Mouse (Mus musculus) stomach, postnatal 0 days (tissue): ENCODE measurements around the gene Dhx29. TPM values are rescaled to one million over a fixed set of nuclear protein-coding genes. Genes with fewer than 3 reads are reported as not detected.
A peak's percentile ranks its signal among the peaks of the same experiment; 100 is the strongest.

ENCODE experiments used
- ATAC-seq: fragments of 200-750 bp; cut with Nextera tagmentation; 2 replicates; pipeline ENCODE4 v1.8.0; 2017; ENCODE audit not compliant: low FRiP score, low TSS enrichment
- DNase-seq: peaks from one replicate; pipeline ENCODE4 v3.0.0-alpha.2; 2016; ENCODE audit warnings: low spot score
- H3K27ac ChIP-seq: fragments of 300-500 bp; sonication (generic); replicated peaks from 2 replicates; pipeline ENCODE4 v1.5.1; 2014; ENCODE audit warnings: mild to moderate bottlenecking, control low read depth
- H3K27me3 ChIP-seq: fragments of 300-500 bp; sonication (generic); 2 replicates; pipeline ENCODE4 v1.6.1; 2014; ENCODE audit warnings: low read length; ENCODE audit not compliant: control insufficient read depth, insufficient read depth
- H3K36me3 ChIP-seq: fragments of 300-500 bp; sonication (generic); 2 replicates; pipeline ENCODE4 v1.6.1; 2014; ENCODE audit warnings: low read length, mixed read lengths; ENCODE audit not compliant: control insufficient read depth, insufficient read depth
- H3K4me1 ChIP-seq: fragments of 300-500 bp; sonication (generic); replicated peaks from 2 replicates; pipeline ENCODE4 v1.6.1; 2014; ENCODE audit warnings: antibody characterized with exemption; ENCODE audit not compliant: control insufficient read depth, insufficient read depth
- H3K4me2 ChIP-seq: fragments of 300-500 bp; sonication (generic); replicated peaks from 2 replicates; pipeline ENCODE4 v1.6.1; 2014; ENCODE audit warnings: low read depth, mild to moderate bottlenecking, control low read depth, moderate library complexity
- H3K4me3 ChIP-seq: fragments of 300-500 bp; sonication (generic); 2 replicates; pipeline ENCODE4 v1.5.1; 2014; ENCODE audit warnings: low read depth, low read length, control low read depth
- H3K9ac ChIP-seq: fragments of 300-500 bp; sonication (generic); 2 replicates; pipeline ENCODE4 v1.6.1; 2014; ENCODE audit warnings: mild to moderate bottlenecking, low read length, control low read depth, mixed read lengths
- H3K9me3 ChIP-seq: fragments of 300-500 bp; sonication (generic); 2 replicates; pipeline ENCODE4 v1.6.1; 2016; ENCODE audit warnings: low read length; ENCODE audit not compliant: control insufficient read depth
- CTCF ChIP-seq: IDR thresholded peaks from 2 replicates; pipeline ENCODE4 v1.5.1; 2016; ENCODE audit warnings: antibody characterized with exemption, low read depth, mild to moderate bottlenecking, moderate library complexity
- EP300 ChIP-seq: optimal IDR thresholded peaks from 2 replicates; pipeline ENCODE3; 2016; ENCODE audit warnings: antibody characterized with exemption
- WGBS: fragments of 180-500 bp; shearing (Covaris S2); extraction: QIAGEN DNeasy Blood & Tissue Kit; methylation state at CpG from one replicate; pipeline ENCODE4 v1.1.7; 2014; 5-methylcytosine and 5-hydroxymethylcytosine counted together
- polyA plus RNA-seq: library from polyadenylated mRNA; unstranded; fragments of >200 nt; fragmentation: Nextera tagmentation; extraction: Ambion mirVana; gene quantifications from 2 replicates; pipeline ENCODE4 v1.2.1, GENCODE M21; 2015

Gene Dhx29
- polyA plus RNA-seq, 1 experiment from 2014 or later, result 13.0 TPM

DNA sequence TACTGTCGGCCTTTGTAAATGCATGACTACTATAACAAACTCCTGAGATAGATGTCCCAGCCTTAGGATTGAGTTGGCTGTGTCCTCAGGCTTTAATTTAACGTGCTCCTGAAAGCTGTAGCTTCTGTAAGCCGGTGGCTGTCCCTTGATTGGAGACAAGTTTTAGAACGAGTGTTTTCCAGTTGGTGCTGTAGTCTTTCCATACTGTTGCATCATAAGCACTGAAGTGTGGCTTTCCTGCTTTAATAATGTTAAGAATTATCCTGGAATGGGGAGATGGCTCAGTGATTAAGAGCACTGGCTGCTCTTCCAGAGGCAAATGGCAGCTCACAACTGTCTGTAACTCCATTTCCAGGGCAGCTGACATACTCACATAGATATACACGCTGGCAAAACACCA is 40.0 kb downstream of the Dhx29 start:
- Histone ChIP-seq H3K36me3 (peaks cover 3% of the 10 kb centered on the region; the same call in 1 of the 2 replicates), H3K9ac (no peak overlapping the region), H3K27me3 (no peaks in the 10 kb centered on the region), H3K4me1 (no peaks in the 10 kb centered on the region), H3K27ac (no peak overlapping the region), H3K4me3 (no peak overlapping the region), H3K9me3 (no peaks in the 10 kb centered on the region), H3K4me2 (no peak overlapping the region)
- no peak for DNase-seq
- no peak for ATAC-seq
- TF ChIP-seq EP300 (no peak), CTCF (no peak)
- 91% methylated on average over 5 of the region's 5 CpGs for WGBS

DNA sequence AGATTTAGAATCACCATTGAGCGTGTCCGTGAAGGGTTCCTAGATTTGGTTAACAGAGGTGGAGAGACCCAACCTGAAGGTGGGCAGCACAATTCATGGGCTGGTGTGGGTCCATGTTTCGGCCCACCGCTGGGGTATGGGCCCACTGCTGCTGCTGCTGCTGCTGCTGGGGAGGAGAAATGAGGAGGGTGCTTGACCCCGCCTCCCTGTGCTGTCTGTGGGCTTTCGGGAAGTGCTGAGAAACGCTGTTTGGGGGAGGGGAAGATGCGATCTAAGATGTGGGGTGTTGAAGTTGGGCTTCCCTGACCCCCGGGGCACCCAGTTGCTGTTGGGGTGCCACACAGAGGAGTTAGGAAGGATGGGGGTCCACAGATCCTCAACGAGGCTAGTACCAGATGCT is 49.5 kb downstream of the Dhx29 start:
- no peak overlapping the region for H3K4me3 ChIP-seq

DNA sequence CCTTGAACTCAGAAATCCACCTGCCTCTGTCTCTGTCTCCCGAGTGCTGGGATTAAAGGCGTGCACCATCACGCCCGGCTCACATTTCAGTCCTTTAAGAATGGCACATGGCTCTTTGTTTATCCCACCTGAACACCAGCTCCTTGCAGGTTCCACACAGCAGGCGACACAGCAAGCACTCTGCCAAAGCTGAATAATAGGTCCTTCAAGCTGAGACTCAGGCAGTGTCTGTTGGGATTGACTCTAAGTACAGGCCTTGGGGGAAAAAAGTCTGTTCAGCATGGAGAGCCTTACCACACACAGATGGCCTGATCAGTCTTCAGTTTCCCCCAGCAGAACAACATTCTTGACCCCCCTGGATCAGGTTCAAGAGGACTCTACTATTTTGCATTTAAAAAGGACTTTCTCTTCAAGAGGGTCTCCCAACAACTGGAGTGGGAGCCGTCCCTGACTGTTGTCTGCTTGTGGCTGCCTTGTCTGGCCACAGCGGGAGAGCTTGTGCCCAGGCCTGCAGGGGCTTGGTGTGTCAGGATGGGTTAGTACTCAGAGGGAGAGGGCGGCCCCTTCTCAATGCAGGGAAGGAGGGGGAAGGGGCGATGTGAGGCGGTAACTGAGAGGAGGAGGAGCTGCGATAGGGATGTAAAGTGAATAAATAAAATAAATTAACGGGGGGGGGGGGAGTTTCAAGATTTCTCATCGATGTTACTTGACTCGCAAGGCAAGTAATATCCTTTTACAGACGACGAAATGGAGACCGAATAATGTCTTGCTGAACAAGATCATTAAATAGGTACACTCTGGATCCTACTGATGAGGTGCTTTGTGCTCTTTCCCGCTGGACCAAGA is 58.6 kb downstream of the Dhx29 start:
- H3K9ac ChIP-seq, result no peak overlapping the region
- H3K4me3 ChIP-seq, result no peak overlapping the region
- TF ChIP-seq CTCF (no peak), EP300 (no peak)
- no peak overlapping the region for H3K4me2 ChIP-seq
- no peak overlapping the region for H3K27ac ChIP-seq
- no peak for ATAC-seq
- peaks cover 8% of the 10 kb centered on the region; the same call in 1 of the 2 replicates for H3K27me3 ChIP-seq
- no peaks in the 10 kb centered on the region for H3K36me3 ChIP-seq
- no peaks in the 10 kb centered on the region for H3K9me3 ChIP-seq
- WGBS, result 18% methylated on average over 18 of the region's 18 CpGs
- no peak for DNase-seq
- H3K4me1 ChIP-seq, result peaks cover 5% of the 10 kb centered on the region; the same call in 1 of the 2 replicates

More for the DNA sequence above, 49.5 kb downstream of the Dhx29 start:
- H3K27ac ChIP-seq, result no peak overlapping the region
- no peak for TF ChIP-seq EP300
- no peak for TF ChIP-seq CTCF
- ATAC-seq (no peak), DNase-seq (no peak)
- no peak overlapping the region for H3K4me2 ChIP-seq
- no peaks in the 10 kb centered on the region for H3K9me3 ChIP-seq
- no peaks in the 10 kb centered on the region for H3K4me1 ChIP-seq
- no peak overlapping the region for H3K9ac ChIP-seq
- WGBS, result 39% methylated on average over 10 of the region's 10 CpGs
- no peaks in the 10 kb centered on the region for H3K27me3 ChIP-seq
- no peaks in the 10 kb centered on the region for H3K36me3 ChIP-seq

GRCm38 (mm10) chr13:112986451-112986950 is 59.2 kb downstream of the Dhx29 start:
- Histone ChIP-seq H3K4me2 (no peak overlapping the region), H3K27ac (no peak overlapping the region), H3K4me1 (peaks cover 5% of the 10 kb centered on the region; the same call in 1 of the 2 replicates), H3K27me3 (peaks cover 8% of the 10 kb centered on the region; the same call in 1 of the 2 replicates), H3K4me3 (no peak overlapping the region), H3K36me3 (no peaks in the 10 kb centered on the region), H3K9ac (no peak overlapping the region), H3K9me3 (no peaks in the 10 kb centered on the region)
- no peak for TF ChIP-seq CTCF
- no peak for TF ChIP-seq EP300
- 4% methylated on average over 17 of the region's 17 CpGs for WGBS
- DNase-seq (no peak), ATAC-seq (no peak)

DNA sequence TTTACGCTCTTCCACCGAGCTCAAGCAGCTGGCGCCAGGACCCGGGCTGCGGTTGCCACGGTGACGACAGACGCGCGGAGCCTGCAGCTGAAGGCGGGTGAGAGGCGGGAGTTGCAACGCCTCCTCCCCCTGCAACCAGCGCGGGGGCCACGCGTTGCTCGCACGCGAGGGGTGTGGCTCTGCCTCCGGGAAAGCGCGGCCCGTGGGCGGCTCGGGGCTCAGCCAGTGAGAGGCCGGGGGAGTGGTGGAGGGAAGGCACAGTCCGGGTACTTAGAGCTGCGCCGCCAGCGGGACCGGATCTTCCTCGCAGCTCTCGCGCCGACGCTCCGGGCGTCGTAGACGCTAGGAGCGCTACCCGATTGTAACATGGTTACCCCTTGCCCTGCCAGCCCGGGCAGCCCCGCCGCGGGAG is 60.3 kb downstream of the Dhx29 start, which contains the start of gene Ccno:
Gene Ccno (plus strand): TSS at position 271 of the 412 bp plus-strand sequence.
- peaks cover 8% of the 10 kb centered on the region; the same call in 1 of the 2 replicates for H3K27me3 ChIP-seq
- no peaks in the 10 kb centered on the region for H3K9me3 ChIP-seq
- 0 out of 2 replicates have a peak within 1 kb of the TSS, but pooled peaks have one; percentile 18 for H3K27ac ChIP-seq
- ATAC-seq, result peak; percentile 98
- H3K4me3 ChIP-seq, result peak within 1 kb of the TSS; percentile 54
- TF ChIP-seq EP300 (no peak), CTCF (no peak)
- peak within 1 kb of the TSS; percentile 99 for H3K4me2 ChIP-seq
- H3K36me3 ChIP-seq, result no peaks in the 10 kb centered on the region
- WGBS, result under 1% methylated on average over 37 of the region's 47 CpGs
- H3K4me1 ChIP-seq, result peaks cover 5% of the 10 kb centered on the region; the same call in 1 of the 2 replicates
- peak within 1 kb of the TSS; percentile 56 for H3K9ac ChIP-seq
- peak; percentile 97 for DNase-seq

DNA sequence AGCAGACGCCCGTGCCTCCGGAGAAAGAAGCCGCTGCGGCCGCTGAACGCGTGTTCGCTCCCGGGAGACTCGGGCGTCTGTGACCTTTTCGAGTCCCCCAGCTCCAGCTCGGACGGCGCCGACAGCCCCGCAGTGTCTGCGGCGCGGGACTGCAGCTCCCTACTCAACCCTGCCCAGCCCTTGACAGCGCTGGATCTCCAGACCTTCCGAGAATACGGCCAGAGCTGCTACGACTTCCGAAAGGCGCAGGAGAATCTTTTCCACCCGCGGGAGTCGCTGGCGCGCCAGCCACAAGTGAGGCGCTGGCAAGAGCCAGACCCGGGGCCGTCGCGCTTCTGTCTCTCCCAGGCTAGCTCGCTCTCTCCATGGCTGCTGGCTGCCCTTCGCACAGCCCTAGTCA is 60.7 kb downstream of the Dhx29 start:
- no peaks in the 10 kb centered on the region for H3K36me3 ChIP-seq
- TF ChIP-seq CTCF (no peak), EP300 (no peak)
- peaks cover 5% of the 10 kb centered on the region; the same call in 1 of the 2 replicates for H3K4me1 ChIP-seq
- H3K4me3 ChIP-seq, result peak overlapping the region; percentile 54
- 0 out of 2 replicates have a peak overlapping the region, but pooled peaks have one; percentile 18 for H3K27ac ChIP-seq
- H3K9me3 ChIP-seq, result no peaks in the 10 kb centered on the region
- peak overlapping the region; percentile 56 for H3K9ac ChIP-seq
- DNase-seq (no peak), ATAC-seq (peak; percentile 33; the same call in 1 of the 2 replicates)
- H3K27me3 ChIP-seq, result peaks cover 10% of the 10 kb centered on the region; the same call in 1 of the 2 replicates
- WGBS, result under 1% methylated on average over 39 of the region's 39 CpGs
- peak overlapping the region; percentile 99 for H3K4me2 ChIP-seq
